Mouse (Mus musculus) liver, embryonic 12.5 days (tissue): Measurements from ENCODE around the gene Rprm. TPM values are rescaled to one million over a fixed set of nuclear protein-coding genes. Genes with fewer than 3 reads are reported as not detected.

Source experiments
- ATAC-seq: fragments of 200-750 bp; cut with Nextera tagmentation; 2 replicates; pipeline ENCODE4 v1.8.0; 2017; ENCODE audit warnings: moderate number of reproducible peaks, mild to moderate bottlenecking, moderate library complexity
- H3K27ac ChIP-seq: fragments of 300-500 bp; sonication (generic); 2 replicates; pipeline ENCODE4 v1.5.1; 2016; ENCODE audit warnings: mild to moderate bottlenecking
- H3K27me3 ChIP-seq: fragments of 300-500 bp; sonication (generic); replicated peaks from 2 replicates; pipeline ENCODE4 v1.6.1; 2016; ENCODE audit warnings: mild to moderate bottlenecking, moderate library complexity
- H3K36me3 ChIP-seq: fragments of 300-500 bp; sonication (generic); 2 replicates; pipeline ENCODE4 v1.6.1; 2016; ENCODE audit warnings: mild to moderate bottlenecking, moderate library complexity
- H3K4me1 ChIP-seq: fragments of 300-500 bp; sonication (generic); 2 replicates; pipeline ENCODE4 v1.6.1; 2016
- H3K4me2 ChIP-seq: fragments of 300-500 bp; sonication (generic); 2 replicates; pipeline ENCODE4 v1.6.1; 2016; ENCODE audit warnings: mild to moderate bottlenecking, moderate library complexity
- H3K4me3 ChIP-seq: fragments of 300-500 bp; sonication (generic); 2 replicates; pipeline ENCODE4 v1.5.1; 2016; ENCODE audit warnings: mild to moderate bottlenecking, moderate library complexity
- H3K9ac ChIP-seq: fragments of 300-500 bp; sonication (generic); 2 replicates; pipeline ENCODE4 v1.6.1; 2016; ENCODE audit warnings: mild to moderate bottlenecking, moderate library complexity
- H3K9me3 ChIP-seq: fragments of 300-500 bp; sonication (generic); replicated peaks from 2 replicates; pipeline ENCODE4 v1.6.1; 2016; ENCODE audit warnings: mild to moderate bottlenecking, moderate library complexity
- WGBS: fragments of 180-500 bp; shearing (Covaris S2); methylation state at CpG from one replicate; pipeline ENCODE4 v1.1.7; 2016; ENCODE audit not compliant: insufficient replicate concordance; 5-methylcytosine and 5-hydroxymethylcytosine counted together
- polyA plus RNA-seq: library from polyadenylated mRNA; unstranded; fragments of >200 nt; fragmentation: Nextera tagmentation; extraction: Ambion mirVana; gene quantifications from 2 replicates; pipeline ENCODE4 v1.2.1, GENCODE M21; 2016

Gene Rprm
- polyA plus RNA-seq, 1 experiment from 2014 or later = 0.51 TPM

DNA sequence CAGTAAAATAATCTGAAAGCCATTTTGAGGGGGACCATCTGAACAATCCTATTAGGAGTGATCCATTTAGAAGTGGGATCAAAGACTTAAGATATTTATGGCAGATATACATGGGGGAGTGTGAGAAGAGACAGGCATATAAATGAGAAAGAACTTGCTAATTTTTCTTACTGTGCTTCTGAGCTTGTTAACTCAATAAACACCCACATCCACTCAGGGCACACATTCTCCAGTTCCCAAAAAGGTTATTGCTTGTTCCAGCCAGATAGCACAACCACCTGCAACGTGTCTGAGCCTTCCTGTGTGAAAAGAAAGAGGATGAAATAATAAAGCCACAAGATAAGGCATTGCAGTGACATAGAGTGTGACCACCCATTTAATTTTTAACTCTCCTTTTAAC is 22.9 kb downstream of the Rprm start:
- H3K4me1 ChIP-seq = no peaks in the 10 kb centered on the region
- no peaks in the 10 kb centered on the region for H3K9me3 ChIP-seq
- H3K4me3 ChIP-seq = no peak overlapping the region
- no peak for ATAC-seq
- H3K4me2 ChIP-seq = no peak overlapping the region
- no peaks in the 10 kb centered on the region for H3K36me3 ChIP-seq
- 14% methylated on average over 1 of the region's 1 CpGs for WGBS
- H3K27ac ChIP-seq = no peak overlapping the region
- H3K9ac ChIP-seq = no peak overlapping the region
- H3K27me3 ChIP-seq = no peaks in the 10 kb centered on the region

GRCm38 (mm10) chr2:54061039-54061438 is 24.3 kb downstream of the Rprm start:
- Histone ChIP-seq H3K9ac (no peak overlapping the region), H3K4me3 (no peak overlapping the region), H3K4me2 (no peak overlapping the region), H3K27ac (no peak overlapping the region), H3K9me3 (no peaks in the 10 kb centered on the region), H3K4me1 (no peaks in the 10 kb centered on the region), H3K36me3 (no peaks in the 10 kb centered on the region), H3K27me3 (no peaks in the 10 kb centered on the region)
- no peak for ATAC-seq
